17 mouse cellular contexts compared by ENCODE assay signal in the genomic region with DNA sequence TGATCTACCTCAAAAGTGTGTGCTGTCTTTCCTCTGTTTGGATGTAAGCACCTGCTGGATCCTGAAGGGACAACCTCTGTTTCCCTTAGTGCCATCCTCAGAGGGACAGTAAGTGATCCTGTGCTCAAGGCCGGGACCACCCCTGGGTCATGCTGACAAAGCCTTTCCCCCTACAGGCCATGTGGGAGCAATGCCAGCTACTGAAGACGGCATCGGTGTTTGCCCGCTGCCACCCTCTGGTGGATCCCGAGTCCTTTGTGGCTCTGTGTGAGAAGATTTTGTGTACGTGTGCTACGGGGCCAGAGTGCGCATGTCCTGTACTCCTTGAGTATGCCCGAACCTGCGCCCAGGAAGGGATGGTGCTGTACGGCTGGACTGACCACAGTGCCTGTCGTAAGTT. TPM values are rescaled to one million over a fixed set of nuclear protein-coding genes. Genes with fewer than 3 reads are reported as not detected.
DNase-seq lines count a peak whose midpoint lies in the region; TF ChIP-seq lines count a peak whose summit lies in the region.
"Had no signal": no experiment of that assay in that cellular context is flagged by ENCODE, and none has a peak within 500 bp of the region (broad histone marks: within the 10 kb centered on the region; RNA-seq: fewer than 3 reads in every experiment).

No protein-coding gene starts in this region.

- no peak for DNase-seq in layer of hippocampus, adult 2 months (ENCODE audit: low spot score in 2 of 2)
- no peak for DNase-seq in layer of hippocampus, postnatal 14 days (ENCODE audit: low spot score in 2 of 2)
- no peak for DNase-seq in spleen, adult 2 months (ENCODE audit: low read depth in 1 of 2, low spot score in 2 of 2)
- no peak for DNase-seq in spleen, postnatal 4 days (ENCODE audit: low spot score in 2 of 2)
- DNase-seq in MEL (ENCODE audit: low read depth, low spot score): no peak
- DNase-seq in splenic B cell, adult 2 months (ENCODE audit: low read depth, low spot score): peak; percentile 22
- no peak for DNase-seq in layer of hippocampus, postnatal 36 days
- DNase-seq: adrenal gland, postnatal 14 days; heart, postnatal 10 days; kidney, postnatal 10 days; layer of hippocampus, adult 9-11 months; right cerebral cortex, postnatal 25 days had no signal

- no peaks in the 10 kb centered on the region for H3K9me3 ChIP-seq in MEL (replicated peaks; ENCODE audit: insufficient read depth, low read length)
- H3K9me3 ChIP-seq: forebrain, embryonic 12.5 days; limb, embryonic 10.5 days; lung, embryonic 15.5 days; midbrain, embryonic 10.5 days had no signal

- TF ChIP-seq EP300 in MEL (IDR thresholded peaks at IDR 0.05; ENCODE audit: low read depth in 1 of 2, low read length in 2 of 2): no peak

- no peak overlapping the region for H3K27ac ChIP-seq in layer of hippocampus, adult 2 months
- H3K27ac ChIP-seq in spleen, adult 2 months (ENCODE audit: insufficient read depth, low read length): no peak overlapping the region
- no peak overlapping the region for H3K27ac ChIP-seq in MEL (ENCODE audit: control insufficient read depth, low read depth, low read length)
- H3K27ac ChIP-seq: forebrain, embryonic 12.5 days; limb, embryonic 10.5 days; lung, embryonic 15.5 days; midbrain, embryonic 10.5 days had no signal

- no peak for TF ChIP-seq POLR2A in spleen, adult 2 months (IDR thresholded peaks at IDR 0.05; ENCODE audit: low read depth, low read length)
- no peak for TF ChIP-seq POLR2A in MEL (IDR thresholded peaks at IDR 0.05; ENCODE audit: control insufficient read depth in 1 of 2, insufficient read depth in 1 of 2, low read depth in 1 of 2, low read length in 2 of 2, poor library complexity in 1 of 2)

- H3K27me3 ChIP-seq in spleen, adult 2 months (ENCODE audit: control insufficient read depth, insufficient read depth, low read length): no peaks in the 10 kb centered on the region
- H3K27me3 ChIP-seq in MEL (ENCODE audit: control insufficient read depth in 1 of 2, insufficient read depth in 2 of 2, low read length in 2 of 2): peaks cover 0 to 2% of the 10 kb centered on the region in 2 experiments; a peak in 2 of 4 replicates
- H3K27me3 ChIP-seq in splenic B cell, adult 2 months (ENCODE audit: control insufficient read depth, insufficient read depth, low read length, poor library complexity, severe bottlenecking): no peaks in the 10 kb centered on the region; the same call in 1 of the 2 replicates
- H3K27me3 ChIP-seq: forebrain, embryonic 12.5 days; lung, embryonic 15.5 days had no signal

- H3K79me2 ChIP-seq in MEL (ENCODE audit: control insufficient read depth, insufficient read depth, low read length, poor library complexity): no peaks in the 10 kb centered on the region

- H3K4me1 ChIP-seq in spleen, adult 2 months (ENCODE audit: control insufficient read depth, insufficient read depth, insufficient read length): no peaks in the 10 kb centered on the region
- no peaks in the 10 kb centered on the region for H3K4me1 ChIP-seq in MEL (ENCODE audit: control insufficient read depth in 1 of 2, insufficient read depth in 2 of 2, low read length in 2 of 2)

- H3K4me3 ChIP-seq in layer of hippocampus, adult 2 months: no peak overlapping the region
- no peak overlapping the region for H3K4me3 ChIP-seq in spleen, adult 2 months (ENCODE audit: extremely low read depth, insufficient read depth, insufficient read length)
- no peak overlapping the region for H3K4me3 ChIP-seq in MEL (ENCODE audit: control insufficient read depth in 1 of 2, insufficient read depth in 1 of 2, low read depth in 2 of 2, low read length in 2 of 2)
- H3K4me3 ChIP-seq: forebrain, embryonic 12.5 days; limb, embryonic 10.5 days; lung, embryonic 15.5 days; midbrain, embryonic 10.5 days; myocyte had no signal

- H3K9ac ChIP-seq in MEL (ENCODE audit: control insufficient read depth, low read depth, low read length, poor library complexity, severe bottlenecking): no peak overlapping the region
- H3K9ac ChIP-seq: forebrain, embryonic 12.5 days; lung, embryonic 15.5 days had no signal

- H3K36me3 ChIP-seq in spleen, adult 2 months (ENCODE audit: control insufficient read depth, insufficient read depth, low read length): no peaks in the 10 kb centered on the region
- no peaks in the 10 kb centered on the region for H3K36me3 ChIP-seq in MEL (ENCODE audit: control insufficient read depth in 1 of 2, insufficient read depth in 2 of 2, low read length in 2 of 2)
- H3K36me3 ChIP-seq in splenic B cell, adult 2 months (ENCODE audit: control insufficient read depth, insufficient read depth, low read length, poor library complexity, severe bottlenecking): no peaks in the 10 kb centered on the region
- H3K36me3 ChIP-seq: forebrain, embryonic 12.5 days; limb, embryonic 10.5 days; lung, embryonic 15.5 days; midbrain, embryonic 10.5 days had no signal

- TF ChIP-seq RAD21 in MEL (IDR thresholded peaks at IDR 0.05; ENCODE audit: low read depth, low read length): no peak

- 86% methylated on average over 12 of the region's 12 CpGs for WGBS in spleen, adult 2 months

- peak; percentile 43 for TF ChIP-seq CTCF in layer of hippocampus, adult 2 months (conservative IDR thresholded peaks at IDR 0.05)
- 0 out of 2 replicates have a peak, but pooled peaks have one; percentile 4 for TF ChIP-seq CTCF in spleen, adult 2 months (IDR thresholded peaks at IDR 0.05; ENCODE audit: extremely low read depth, insufficient read depth, insufficient read length, insufficient replicate concordance)
- TF ChIP-seq CTCF in MEL (IDR thresholded peaks at IDR 0.05 in 2 of 3, conservative IDR thresholded peaks at IDR 0.05 in 1 of 3; ENCODE audit: control insufficient read depth in 1 of 3, insufficient read depth in 1 of 3, low read depth in 2 of 3, low read length in 3 of 3, poor library complexity in 1 of 3, severe bottlenecking in 1 of 3): peak in 1 of 3 experiments; percentile 2; a peak in 1 of 6 replicates

TF ChIP-seq in MEL, 35 proteins besides CTCF, POLR2A, EP300 and RAD21:
- TF ChIP-seq TAL1 (IDR thresholded peaks at IDR 0.05; ENCODE audit: low read length) (no peak), SMC3 (IDR thresholded peaks at IDR 0.05; ENCODE audit: low read depth, low read length) (0 out of 2 replicates have a peak, but pooled peaks have one; percentile 7)

RNA-seq across cellular contexts. Expression of a gene that starts 41.7 kb away (rescaled TPM):
- 10 to 100 TPM; 13.2 to 23.5 TPM for total RNA-seq in layer of hippocampus, adult 2 months (2021)
- 10 to 100 TPM; 29.1 to 32.8 TPM for total RNA-seq in layer of hippocampus, postnatal 14 days (2021)
- 42.9 TPM in 2 replicates for polyA plus RNA-seq in spleen, adult 2 months (2012; rRNA removed)
- total RNA-seq in MEL (2012; rRNA removed): 0.13 and 0.42 TPM in 2 replicates
- under 1 TPM in 1 of 2 experiments, not detected in 1; 0.29 TPM for polyA plus RNA-seq in MEL (2012; ENCODE audit: insufficient read depth in 1 of 2, insufficient read length in 2 of 2, low read depth in 1 of 2, low replicate concordance in 2 of 2, missing spikeins in 1 of 2)
- total RNA-seq in layer of hippocampus, postnatal 36 days (2021): 10 to 100 TPM; 12.2 to 13.1 TPM
